Mouse (Mus musculus) cerebral cortex, adult 2 months (tissue): ENCODE data around the gene Eme1.

Source experiments
- WGBS: fragments of 180-500 bp; shearing (Covaris S2); methylation state at CpG from one replicate; pipeline ENCODE4 v1.1.7; 2018; 5-methylcytosine and 5-hydroxymethylcytosine counted together

Eme1 gene

DNA sequence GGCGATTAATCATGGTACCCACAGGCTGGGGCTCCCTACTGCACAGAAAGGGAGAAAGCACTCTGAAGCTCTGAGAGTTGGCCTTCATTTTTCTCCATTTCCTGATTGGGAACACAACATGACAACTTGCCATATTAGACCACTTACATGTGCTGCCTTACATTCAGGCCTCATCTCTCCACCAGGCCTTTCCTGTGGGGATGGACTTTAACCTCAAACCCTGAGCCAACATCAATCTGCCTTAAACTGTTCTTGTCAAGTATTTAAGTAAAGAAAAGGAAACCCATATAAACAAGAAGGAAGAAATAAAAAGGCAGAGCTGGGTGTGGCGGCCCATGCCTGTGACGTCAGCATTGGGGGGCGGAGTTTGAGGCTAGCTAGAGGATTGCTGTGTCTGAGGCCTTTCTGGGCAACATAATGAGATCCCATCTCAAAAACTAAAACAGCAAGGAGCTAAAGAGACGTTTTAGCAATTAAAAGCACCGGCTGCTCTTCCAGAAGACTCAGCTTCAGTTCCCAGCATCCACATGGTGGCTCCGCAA is 57.4 kb downstream of the Eme1 start:
- WGBS: 68% methylated on average over 7 of the region's 7 CpGs
